Mouse (Mus musculus) left cerebral cortex, adult 8-10 months (tissue): ENCODE results near the gene Mrpl45. TPM values are rescaled to one million over a fixed set of nuclear protein-coding genes. Genes with fewer than 3 reads are reported as not detected.

Experiments
- DNase-seq, 2 experiments: peaks; one replicate each; pipeline ENCODE4 v3.0.0; 2022; ENCODE audit warnings: low spot score in 2 of 2
- total RNA-seq, 4 experiments: library from RNA; stranded (reverse); gene quantifications; 2 replicates each; pipeline ENCODE4 v1.2.4; 2022

Gene Mrpl45
- total RNA-seq, 4 experiments from 2014 or later, result 22.5 to 27.2 (median 24.9) TPM

- DNase-seq, result peak; percentile 80 to 93
Measured at GRCm38 (mm10) chr11:97361948-97362648, 46.6 kb downstream of the Mrpl45 start, which contains the start of gene Socs7. Gene Socs7, plus strand, starts transcription at chr11:97362551.

GRCm38 (mm10) chr11:97362649-97362942 is 47.1 kb downstream of the Mrpl45 start:
- DNase-seq, result no peak

GRCm38 (mm10) chr11:97362943-97363643 is 47.6 kb downstream of the Mrpl45 start:
- DNase-seq, result no peak

GRCm38 (mm10) chr11:97363644-97363995 is 48.1 kb downstream of the Mrpl45 start:
- no peak for DNase-seq

GRCm38 (mm10) chr11:97365556-97365955 is 50.0 kb downstream of the Mrpl45 start:
- DNase-seq, result no peak

GRCm38 (mm10) chr11:97368501-97368900 is 53.0 kb downstream of the Mrpl45 start:
- no peak for DNase-seq

- peak in 1 of 2 experiments; percentile 79 for DNase-seq
Measured at GRCm38 (mm10) chr11:97370329-97371091, 55.0 kb downstream of the Mrpl45 start.

- no peak for DNase-seq
Measured at GRCm38 (mm10) chr11:97372159-97372864, 56.8 kb downstream of the Mrpl45 start.

- no peak for DNase-seq
Measured at GRCm38 (mm10) chr11:97373402-97373801, 57.9 kb downstream of the Mrpl45 start.

Other genes with a start within 250 kb of the Mrpl45 start
- gene Tbx21, start 200.4 kb upstream of the Mrpl45 start, total RNA-seq, result under 1 TPM; 0.14 to 0.37 (median 0.23) TPM
- gene Tbkbp1, start 164.2 kb upstream of the Mrpl45 start, total RNA-seq, result 10 to 100 TPM; 54.8 to 63.2 (median 59.6) TPM
- 100 to 1,000 TPM; 114 to 121 (median 120) TPM for gene Kpnb1, start 127.8 kb upstream of the Mrpl45 start, total RNA-seq
- 100 to 1,000 TPM; 139 to 152 (median 146) TPM for gene Npepps, start 35.1 kb upstream of the Mrpl45 start, total RNA-seq
- under 1 TPM; 0.20 to 0.50 (median 0.28) TPM for gene Gpr179, start 36.4 kb downstream of the Mrpl45 start, total RNA-seq
- 10 to 100 TPM; 70.3 to 77.2 (median 75.1) TPM for gene Socs7, start 46.8 kb downstream of the Mrpl45 start, total RNA-seq
- gene Arhgap23, start 99.8 kb downstream of the Mrpl45 start, total RNA-seq, result 10 to 100 TPM; 72.5 to 74.5 (median 73.4) TPM
- not detected for gene 4933428G20Rik, start 184.6 kb downstream of the Mrpl45 start, total RNA-seq